ENCODE assay signal across 8 mouse cellular contexts in the genomic region with DNA sequence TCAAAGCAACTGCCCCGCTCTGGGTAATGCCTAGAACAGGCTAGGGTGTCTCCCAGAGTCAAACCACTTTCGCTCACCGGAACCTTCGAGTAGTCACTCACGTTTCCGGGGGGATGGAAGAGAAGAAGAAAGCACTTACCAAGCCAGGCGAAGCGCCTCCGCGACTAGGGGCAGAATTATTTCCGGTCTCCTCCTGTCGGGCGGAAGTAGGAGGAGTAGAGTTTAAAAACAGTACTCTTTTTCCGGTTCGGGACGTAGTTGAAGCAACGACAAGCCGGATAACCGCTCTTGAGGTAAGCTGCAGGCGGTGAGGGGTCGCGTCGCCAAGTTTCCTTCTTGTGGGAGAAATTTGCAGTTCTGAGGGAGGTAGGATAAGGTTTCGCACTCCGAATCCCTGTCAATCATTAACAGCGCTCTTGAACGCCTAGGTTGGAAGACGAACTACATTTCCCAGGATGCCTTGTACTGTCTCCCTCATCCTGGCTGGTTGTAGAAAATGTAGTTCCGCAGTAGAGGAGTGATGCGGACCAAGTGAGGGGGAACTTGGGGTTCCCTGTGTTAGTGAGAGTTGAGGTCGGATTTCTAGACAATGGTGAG. TPM values are rescaled to one million over a fixed set of nuclear protein-coding genes. Genes with fewer than 3 reads are reported as not detected.
DNase-seq lines count a peak whose midpoint lies in the region; ATAC-seq lines count a peak whose summit lies in the region.

Nosip (plus strand) TSS at position 191 of the 597 bp plus-strand sequence.
Prrg2 (minus strand) TSS at position 439 of the 597 bp plus-strand sequence.

- H3K4me1 ChIP-seq in hindbrain, embryonic 12.5 days: peaks cover 28% of the 10 kb centered on the region

- peak within 1 kb of the TSS; percentile 51 for H3K4me3 ChIP-seq in hindbrain, embryonic 12.5 days

- peak within 1 kb of the TSS; percentile 83 for H3K27ac ChIP-seq in hindbrain, embryonic 12.5 days

- H3K4me2 ChIP-seq in hindbrain, embryonic 12.5 days (replicated peaks): peak within 1 kb of the TSS; percentile 74

- WGBS in hindbrain, embryonic 12.5 days: 0% methylated on average over 31 of the region's 31 CpGs

- peak within 1 kb of the TSS; percentile 65 for H3K9ac ChIP-seq in hindbrain, embryonic 12.5 days

- no peaks in the 10 kb centered on the region for H3K36me3 ChIP-seq in hindbrain, embryonic 12.5 days

- H3K27me3 ChIP-seq in hindbrain, embryonic 12.5 days: no peaks in the 10 kb centered on the region

- ATAC-seq in hindbrain, embryonic 12.5 days (ENCODE audit: low FRiP score): peak; percentile 91

- DNase-seq in NIH3T3 (ENCODE audit: low read depth): peak; percentile 99
- peak; percentile 93 to 96 for DNase-seq in cerebellum, postnatal 10 days
- DNase-seq in frontal cortex, postnatal 10 days (ENCODE audit: low spot score in 2 of 2): peak; percentile 91 to 92
- peak; percentile 95 to 97 for DNase-seq in layer of hippocampus, postnatal 14 days (ENCODE audit: low spot score in 2 of 2)
- peak; percentile 95 for DNase-seq in lung, postnatal 14 days
- peak; percentile 96 for DNase-seq in retina, adult 2 months (ENCODE audit: low read depth, low spot score)
- DNase-seq in thymus, postnatal 36 days: peak; percentile 93 to 94

- no peaks in the 10 kb centered on the region for H3K9me3 ChIP-seq in hindbrain, embryonic 12.5 days (replicated peaks)

RNA-seq across cellular contexts. Expression of gene Nosip, which starts in this region (rescaled TPM):
- polyA plus RNA-seq in hindbrain, embryonic 12.5 days (2016; fragmentation: Nextera tagmentation; extraction: Ambion mirVana): 55.9 and 60.0 TPM in 2 replicates
- total RNA-seq in layer of hippocampus, postnatal 14 days (2021): 10 to 100 TPM; 49.2 to 55.4 TPM

RNA-seq across cellular contexts. Expression of gene Prrg2, which starts in this region (rescaled TPM):
- polyA plus RNA-seq in hindbrain, embryonic 12.5 days (2016; fragmentation: Nextera tagmentation; extraction: Ambion mirVana): 17.8 and 18.0 TPM in 2 replicates
- 1 to 10 TPM; 5.3 to 7.4 TPM for total RNA-seq in layer of hippocampus, postnatal 14 days (2021)

Comparison
In these comparisons a context has a peak if more than half of its experiments do, and no peak if none do; other contexts are left out.
1. Peak in every context shown above with its lines: DNase-seq, ATAC-seq, H3K4me3 ChIP-seq and H3K27ac ChIP-seq.